Mouse (Mus musculus) lung, adult 2 months (tissue): ENCODE results near the gene Pgf.

Experiments used
- CTCF ChIP-seq: fragments of 200-500 bp; IDR thresholded peaks from 2 replicates; pipeline ENCODE4 v1.5.1; 2011; ENCODE audit warnings: mild to moderate bottlenecking, low read length, control low read depth; ENCODE audit not compliant: insufficient read depth
- POLR2A ChIP-seq: fragments of 200-500 bp; IDR thresholded peaks from 2 replicates; pipeline ENCODE4 v1.6.1; 2011; ENCODE audit warnings: low read depth, mild to moderate bottlenecking, control low read depth, low read length, borderline replicate concordance; ENCODE audit errors: extremely low read depth

- TF ChIP-seq CTCF (no peak), POLR2A (no peak)
These were observed 18.6 kb upstream of the Pgf start for GRCm38 (mm10) chr12:85196191-85196590.
